Mouse (Mus musculus) MEL (cell line): Measurements from ENCODE around the gene Slc38a2. TPM values are rescaled to one million over a fixed set of nuclear protein-coding genes. Genes with fewer than 3 reads are reported as not detected.

Experiments
- DNase-seq: peaks from one replicate; pipeline ENCODE4 v3.0.0; 2011; ENCODE audit warnings: low read depth, low spot score
- H3K27ac ChIP-seq: 2 replicates; pipeline ENCODE4 v1.5.1; 2012; ENCODE audit warnings: low read depth, mild to moderate bottlenecking, control low read depth, low read length, moderate library complexity; ENCODE audit not compliant: control insufficient read depth
- H3K27me3 ChIP-seq, 2 experiments: fragments of 150-350 bp in 1 of 2; sonication (generic) in 1 of 2; 2 replicates each; pipeline ENCODE4 v1.6.1; 2012; ENCODE audit warnings: low read length in 2 of 2, mild to moderate bottlenecking in 2 of 2, improper control_type of control experiment in 1 of 2, moderate library complexity in 1 of 2; ENCODE audit not compliant: insufficient read depth in 2 of 2, control insufficient read depth in 1 of 2
- H3K36me3 ChIP-seq, 2 experiments: 2 replicates each; pipeline ENCODE4 v1.6.1; 2012 to 2014; ENCODE audit warnings: low read length in 2 of 2, improper control_type of control experiment in 1 of 2, inconsistent platforms in 1 of 2, mild to moderate bottlenecking in 1 of 2; ENCODE audit not compliant: insufficient read depth in 2 of 2, control insufficient read depth in 1 of 2
- H3K4me1 ChIP-seq, 2 experiments: fragments of 150-350 bp in 1 of 2; sonication (generic) in 1 of 2; 2 replicates each; pipeline ENCODE4 v1.6.1; 2012; ENCODE audit warnings: low read length in 2 of 2, improper control_type of control experiment in 1 of 2, mild to moderate bottlenecking in 1 of 2; ENCODE audit not compliant: insufficient read depth in 2 of 2, control insufficient read depth in 1 of 2
- H3K4me3 ChIP-seq, 2 experiments: fragments of 150-350 bp in 1 of 2; sonication (generic) in 1 of 2; 2 replicates each; pipeline ENCODE4 v1.5.1; 2012; ENCODE audit warnings: low read depth in 2 of 2, low read length in 2 of 2, mild to moderate bottlenecking in 2 of 2, moderate library complexity in 2 of 2, control low read depth in 1 of 2, improper control_type of control experiment in 1 of 2; ENCODE audit not compliant: control insufficient read depth in 1 of 2, insufficient read depth in 1 of 2
- H3K79me2 ChIP-seq: 2 replicates; pipeline ENCODE4 v1.6.1; 2012; ENCODE audit warnings: mild to moderate bottlenecking, low read length, moderate library complexity; ENCODE audit not compliant: control insufficient read depth, poor library complexity, insufficient read depth
- H3K9ac ChIP-seq: 2 replicates; pipeline ENCODE4 v1.6.1; 2012; ENCODE audit warnings: low read depth, mild to moderate bottlenecking, control low read depth, low read length, moderate library complexity; ENCODE audit not compliant: control insufficient read depth, poor library complexity, severe bottlenecking
- H3K9me3 ChIP-seq: fragments of 150-350 bp; sonication (generic); replicated peaks from 2 replicates; pipeline ENCODE4 v1.6.1; 2012; ENCODE audit warnings: mild to moderate bottlenecking, low read length, improper control_type of control experiment, moderate library complexity; ENCODE audit not compliant: insufficient read depth
- BHLHE40 ChIP-seq: IDR thresholded peaks from 2 replicates; pipeline ENCODE4 v1.6.1; 2012; ENCODE audit warnings: low read depth, mild to moderate bottlenecking, inconsistent platforms, low read length, improper control_type of control experiment, borderline replicate concordance
- CTCF ChIP-seq, 3 experiments: IDR thresholded peaks in 2 of 3; conservative IDR thresholded peaks in 1 of 3; 2 replicates each; pipeline ENCODE4 v1.5.1; 2011 to 2012; ENCODE audit warnings: low read length in 3 of 3, low read depth in 2 of 3, mild to moderate bottlenecking in 2 of 3, improper control_type of control experiment in 1 of 3, inconsistent platforms in 1 of 3, mixed read lengths in 1 of 3, moderate library complexity in 1 of 3; ENCODE audit not compliant: control insufficient read depth in 1 of 3, insufficient read depth in 1 of 3, poor library complexity in 1 of 3, severe bottlenecking in 1 of 3
- E2F4 ChIP-seq: IDR thresholded peaks from 2 replicates; pipeline ENCODE4 v1.6.1; 2011; ENCODE audit warnings: low read depth, low read length, improper control_type of control experiment, borderline replicate concordance
- ETS1 ChIP-seq: IDR thresholded peaks from 2 replicates; pipeline ENCODE4 v1.6.1; 2012; ENCODE audit warnings: low read depth, mild to moderate bottlenecking, inconsistent platforms, low read length, improper control_type of control experiment, moderate library complexity
- GABPA ChIP-seq: IDR thresholded peaks from 2 replicates; pipeline ENCODE4 v1.6.1; 2012; ENCODE audit warnings: low read depth, mild to moderate bottlenecking, inconsistent platforms, low read length, improper control_type of control experiment, moderate library complexity
- JUND ChIP-seq: IDR thresholded peaks from 2 replicates; pipeline ENCODE4 v1.6.1; 2011; ENCODE audit warnings: low read depth, mild to moderate bottlenecking, improper control_type of control experiment, low read length
- KAT2A ChIP-seq: conservative IDR thresholded peaks from 2 replicates; pipeline ENCODE4 v1.6.1; 2012; ENCODE audit warnings: low read depth, low read length, improper control_type of control experiment, inconsistent platforms
- MAX ChIP-seq: IDR thresholded peaks from 2 replicates; pipeline ENCODE4 v1.6.1; 2011; ENCODE audit warnings: low read length, improper control_type of control experiment
- MXI1 ChIP-seq: IDR thresholded peaks from 2 replicates; pipeline ENCODE4 v1.6.1; 2011; ENCODE audit warnings: mild to moderate bottlenecking, low read depth, low read length, improper control_type of control experiment
- NRF1 ChIP-seq: IDR thresholded peaks from 2 replicates; pipeline ENCODE4 v1.6.1; 2014; ENCODE audit warnings: low read depth, mild to moderate bottlenecking, inconsistent platforms, low read length, improper control_type of control experiment, moderate library complexity; ENCODE audit not compliant: poor library complexity, insufficient read depth, severe bottlenecking
- POLR2A ChIP-seq, 2 experiments: IDR thresholded peaks; 2 replicates each; pipeline ENCODE4 v1.6.1; 2011 to 2012; ENCODE audit warnings: low read length in 2 of 2, mild to moderate bottlenecking in 2 of 2, control low read depth in 1 of 2, improper control_type of control experiment in 1 of 2, low read depth in 1 of 2, moderate library complexity in 1 of 2; ENCODE audit not compliant: control insufficient read depth in 1 of 2, insufficient read depth in 1 of 2, poor library complexity in 1 of 2
- RAD21 ChIP-seq: IDR thresholded peaks from 2 replicates; pipeline ENCODE4 v1.6.1; 2011; ENCODE audit warnings: mild to moderate bottlenecking, low read depth, low read length, improper control_type of control experiment
- RCOR1 ChIP-seq: IDR thresholded peaks from 2 replicates; pipeline ENCODE4 v1.6.1; 2012; ENCODE audit warnings: low read depth, mild to moderate bottlenecking, inconsistent platforms, low read length, improper control_type of control experiment
- SIN3A ChIP-seq: IDR thresholded peaks from 2 replicates; pipeline ENCODE4 v1.6.1; 2012; ENCODE audit warnings: low read length, improper control_type of control experiment, inconsistent platforms
- SMC3 ChIP-seq: IDR thresholded peaks from 2 replicates; pipeline ENCODE4 v1.6.1; 2011; ENCODE audit warnings: low read depth, low read length, improper control_type of control experiment
- TCF12 ChIP-seq: IDR thresholded peaks from 2 replicates; pipeline ENCODE4 v1.6.1; 2014; ENCODE audit warnings: low read depth, mild to moderate bottlenecking, inconsistent platforms, low read length, improper control_type of control experiment, moderate library complexity
- ZKSCAN1 ChIP-seq: IDR thresholded peaks from 2 replicates; pipeline ENCODE4 v1.6.1; 2012; ENCODE audit warnings: low read depth, mild to moderate bottlenecking, inconsistent platforms, low read length, improper control_type of control experiment, moderate library complexity
- ZMIZ1 ChIP-seq: IDR thresholded peaks from 2 replicates; pipeline ENCODE4 v1.6.1; 2012; ENCODE audit warnings: low read depth, mild to moderate bottlenecking, inconsistent platforms, low read length, improper control_type of control experiment, moderate library complexity
- ZNF384 ChIP-seq: IDR thresholded peaks from 2 replicates; pipeline ENCODE4 v1.6.1; 2012; ENCODE audit warnings: low read depth, mild to moderate bottlenecking, inconsistent platforms, low read length, improper control_type of control experiment
- polyA plus RNA-seq, 2 experiments: library from polyadenylated mRNA; stranded (reverse) in 1 of 2; unstranded in 1 of 2; fragments of >175 nt in 1 of 2; fragments of >200 nt in 1 of 2; gene quantifications; 2 replicates each; pipeline versions ENCODE4 v1.2.1 to v1.2.4; 2012; ENCODE audit warnings: low replicate concordance in 2 of 2, low read depth in 1 of 2; ENCODE audit not compliant: insufficient read length in 2 of 2, insufficient read depth in 1 of 2, missing spikeins in 1 of 2
- total RNA-seq: library from RNA; depleted of rRNA; stranded (reverse); fragments of 300-350 nt; gene quantifications from 2 replicates; pipeline ENCODE4 v1.2.3, GENCODE M21; 2012

Gene Slc38a2
- total and polyA plus RNA-seq, 3 experiments, result 80.6 to 590 (median 177) TPM

GRCm38 (mm10) chr15:96660590-96661141, 38.9 kb downstream of the Slc38a2 start:
- TF ChIP-seq RCOR1 (no peak), MXI1 (no peak), E2F4 (no peak), POLR2A (IDR thresholded peaks at IDR 0.05; ENCODE audit: control insufficient read depth in 1 of 2, insufficient read depth in 1 of 2, low read depth in 1 of 2, low read length in 2 of 2, poor library complexity in 1 of 2) (no peak)
- no peaks in the 10 kb centered on the region for H3K9me3 ChIP-seq
- no peak for DNase-seq
- H3K4me1 ChIP-seq, result peaks cover 0 to under 1% of the 10 kb centered on the region in 2 experiments; a peak in 1 of 4 replicates
- no peaks in the 10 kb centered on the region for H3K36me3 ChIP-seq
- no peaks in the 10 kb centered on the region for H3K79me2 ChIP-seq
- H3K9ac ChIP-seq, result no peak overlapping the region
- no peak overlapping the region for H3K27ac ChIP-seq
- peaks cover 10 to 22% of the 10 kb centered on the region in 2 experiments for H3K27me3 ChIP-seq
- no peak overlapping the region for H3K4me3 ChIP-seq

- peaks cover 0 to 5% of the 10 kb centered on the region in 2 experiments; a peak in 2 of 4 replicates for H3K36me3 ChIP-seq
- no peak for DNase-seq
- H3K79me2 ChIP-seq, result no peaks in the 10 kb centered on the region
- H3K27me3 ChIP-seq, result peaks cover 7 to 10% of the 10 kb centered on the region in 2 experiments
- no peak overlapping the region for H3K9ac ChIP-seq
- no peak overlapping the region for H3K4me3 ChIP-seq
- H3K4me1 ChIP-seq, result peaks cover 2 to 11% of the 10 kb centered on the region in 2 experiments; a peak in 2 of 4 replicates
- no peak for TF ChIP-seq ZNF384
- no peak for TF ChIP-seq BHLHE40
- no peak for TF ChIP-seq JUND
- no peak overlapping the region for H3K27ac ChIP-seq
- H3K9me3 ChIP-seq, result no peaks in the 10 kb centered on the region
Measured at GRCm38 (mm10) chr15:96658275-96658602, 41.3 kb downstream of the Slc38a2 start.

DNA sequence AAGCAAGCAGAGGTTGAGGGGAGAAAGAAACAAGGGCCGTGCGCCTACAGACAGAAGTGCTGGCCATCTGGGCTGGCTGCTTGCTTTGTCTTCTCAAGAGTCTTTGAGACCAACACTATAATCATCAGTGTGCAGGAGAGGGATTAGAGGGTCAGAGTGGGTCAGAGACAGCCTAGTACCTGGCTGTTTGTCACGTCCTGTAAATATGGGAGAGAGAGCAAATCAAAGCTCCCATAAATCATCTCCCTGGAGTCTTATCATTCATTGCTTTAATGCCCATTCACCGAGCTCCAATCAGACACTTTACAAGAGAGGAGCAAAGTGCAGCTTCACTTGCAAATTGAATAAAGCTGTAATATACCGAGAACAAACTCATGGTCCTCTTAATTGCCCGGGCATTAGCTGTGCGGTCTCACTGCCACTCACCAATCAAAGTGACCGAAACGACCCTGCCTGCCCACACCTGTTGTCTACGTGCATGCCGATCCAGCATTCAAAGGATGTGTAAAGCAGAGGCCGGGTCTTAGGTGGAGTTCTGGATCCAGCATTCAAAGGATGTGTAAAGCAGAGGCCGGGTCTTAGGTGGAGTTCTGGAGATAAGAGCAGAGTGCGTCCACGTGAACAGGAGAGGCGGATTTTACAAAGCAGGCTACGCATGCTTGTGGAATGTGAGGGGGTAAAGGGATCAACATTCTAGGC, 41.8 kb downstream of the Slc38a2 start:
- Histone ChIP-seq H3K4me1 (peaks cover 2 to 11% of the 10 kb centered on the region in 2 experiments; a peak in 2 of 4 replicates), H3K36me3 (peaks cover 0 to 5% of the 10 kb centered on the region in 2 experiments; a peak in 2 of 4 replicates), H3K27me3 (peaks cover 5 to 7% of the 10 kb centered on the region in 2 experiments), H3K27ac (no peak overlapping the region), H3K4me3 (no peak overlapping the region), H3K79me2 (no peaks in the 10 kb centered on the region), H3K9me3 (no peaks in the 10 kb centered on the region), H3K9ac (no peak overlapping the region)
- TF ChIP-seq TCF12, result no peak
- no peak for TF ChIP-seq MAX
- no peak for TF ChIP-seq NRF1
- TF ChIP-seq KAT2A, result no peak
- no peak for TF ChIP-seq ZKSCAN1
- TF ChIP-seq SIN3A, result no peak
- no peak for TF ChIP-seq RAD21
- TF ChIP-seq ETS1, result no peak
- TF ChIP-seq BHLHE40, result no peak
- TF ChIP-seq ZNF384, result no peak
- no peak for TF ChIP-seq RCOR1
- no peak for TF ChIP-seq SMC3
- TF ChIP-seq GABPA, result no peak
- TF ChIP-seq ZMIZ1, result no peak
- no peak for TF ChIP-seq CTCF (IDR thresholded peaks at IDR 0.05 in 2 of 3, conservative IDR thresholded peaks at IDR 0.05 in 1 of 3; ENCODE audit: control insufficient read depth in 1 of 3, insufficient read depth in 1 of 3, low read depth in 2 of 3, low read length in 3 of 3, poor library complexity in 1 of 3, severe bottlenecking in 1 of 3)
- no peak for DNase-seq
